Mouse (Mus musculus) layer of hippocampus, postnatal 25 days (tissue): ENCODE results near the gene Hoxb6. TPM values are rescaled to one million over a fixed set of nuclear protein-coding genes. Genes with fewer than 3 reads are reported as not detected.

Source experiments
- DNase-seq, 2 experiments: peaks; one replicate each; pipeline ENCODE4 v3.0.0; 2022; ENCODE audit warnings: mixed read lengths in 2 of 2, low spot score in 1 of 2; ENCODE audit errors: extremely low spot score in 1 of 2
- total RNA-seq, 2 experiments: library from RNA; stranded (reverse); gene quantifications; 2 replicates each; pipeline ENCODE4 v1.2.3; 2021

Hoxb6 gene
- total RNA-seq: not detected

GRCm38 (mm10) chr11:96291681-96292564 lies at the start of gene Hoxb6:
Gene Hoxb6, plus strand, starts transcription at chr11:96292476.
- DNase-seq: no peak

DNA sequence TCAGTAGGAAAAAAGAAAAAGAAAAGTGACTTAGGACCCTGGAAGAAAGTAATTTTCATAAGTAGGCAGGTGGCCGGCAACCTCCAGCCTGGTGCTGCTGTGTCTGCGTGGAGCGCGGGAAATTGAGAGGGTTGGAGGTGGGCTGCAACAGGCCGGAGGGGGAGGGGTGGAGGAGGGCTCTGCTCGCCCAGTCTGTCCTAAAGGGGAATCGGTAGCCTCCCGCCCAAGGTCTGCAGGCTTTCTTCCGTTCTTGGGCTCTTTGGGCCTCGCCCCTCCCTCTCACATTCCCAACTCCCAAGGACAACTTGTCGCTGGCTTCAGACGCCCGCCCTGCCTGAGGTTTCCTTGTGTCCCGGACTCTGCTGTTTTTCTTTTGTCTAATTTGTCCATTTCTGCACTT lies 41.4 kb upstream of the Hoxb6 start:
- DNase-seq: no peak

- DNase-seq: no peak
Observed at GRCm38 (mm10) chr11:96251480-96252031, 40.7 kb upstream of the Hoxb6 start.

- DNase-seq: no peak
Observed at GRCm38 (mm10) chr11:96252541-96253120, 39.6 kb upstream of the Hoxb6 start.

DNA sequence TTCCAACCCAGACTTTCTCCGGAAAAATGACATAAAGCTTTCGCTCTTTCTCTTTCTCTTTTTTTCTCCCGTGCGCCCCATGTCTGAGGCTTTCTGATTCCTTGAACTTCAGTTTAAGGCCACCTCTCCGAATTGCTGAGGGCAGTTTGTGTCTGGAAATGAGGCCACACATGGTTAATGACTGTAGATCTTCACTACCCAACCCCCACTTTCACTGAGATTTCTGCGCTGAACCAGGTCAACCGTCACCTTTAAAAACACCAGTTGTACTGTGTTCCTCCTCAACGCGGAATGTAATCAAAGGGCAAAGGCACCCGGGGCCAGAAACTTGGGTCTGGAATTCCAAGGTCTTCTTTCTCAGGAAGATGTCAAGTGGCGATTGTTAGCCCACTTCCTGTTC lies 38.1 kb upstream of the Hoxb6 start:
- DNase-seq: no peak

GRCm38 (mm10) chr11:96255111-96255995 lies 36.9 kb upstream of the Hoxb6 start:
- DNase-seq: no peak

- DNase-seq: no peak
Observed at GRCm38 (mm10) chr11:96255996-96256445, 36.3 kb upstream of the Hoxb6 start.

DNA sequence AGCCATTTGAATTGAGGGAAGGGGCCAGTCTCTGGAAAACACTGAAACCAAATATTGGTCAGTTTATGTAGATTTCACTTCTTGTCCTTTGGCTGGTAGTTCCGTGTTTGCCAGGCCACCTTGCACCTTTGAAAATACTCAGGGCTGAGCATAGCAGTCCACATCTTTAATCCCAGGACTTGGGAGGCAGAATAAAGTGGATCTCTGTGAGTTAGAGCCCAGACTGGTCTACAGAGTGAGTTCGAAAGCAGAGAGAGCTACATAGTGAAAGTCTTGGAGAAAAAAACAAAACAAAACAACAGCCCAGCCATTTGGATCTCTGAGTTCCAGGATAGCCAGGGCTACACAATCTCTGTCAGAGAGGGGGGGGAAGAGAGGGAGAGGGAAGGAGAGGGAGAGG lies 35.1 kb upstream of the Hoxb6 start:
- no peak for DNase-seq

- DNase-seq: no peak
Observed at GRCm38 (mm10) chr11:96259038-96259437, 33.2 kb upstream of the Hoxb6 start.

DNA sequence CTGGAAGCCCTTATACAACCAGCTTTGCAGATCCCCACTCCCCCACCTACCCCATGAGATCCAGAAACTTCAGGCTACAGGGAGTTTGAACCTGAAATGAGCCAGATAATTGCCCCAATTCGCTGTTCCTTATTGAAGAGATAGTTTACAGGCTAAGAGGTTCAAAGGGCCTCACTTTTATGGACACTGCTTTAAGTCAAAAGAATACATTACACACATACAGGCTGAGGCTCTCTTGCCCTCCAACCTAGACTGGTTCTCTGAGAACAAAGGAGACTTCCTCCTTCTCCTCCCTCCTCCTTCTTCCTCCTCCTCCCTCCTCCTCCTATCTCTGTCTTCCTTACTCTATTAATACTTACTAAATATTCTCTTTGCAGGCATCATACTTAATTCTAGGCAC lies 32.8 kb upstream of the Hoxb6 start:
- no peak for DNase-seq

DNA sequence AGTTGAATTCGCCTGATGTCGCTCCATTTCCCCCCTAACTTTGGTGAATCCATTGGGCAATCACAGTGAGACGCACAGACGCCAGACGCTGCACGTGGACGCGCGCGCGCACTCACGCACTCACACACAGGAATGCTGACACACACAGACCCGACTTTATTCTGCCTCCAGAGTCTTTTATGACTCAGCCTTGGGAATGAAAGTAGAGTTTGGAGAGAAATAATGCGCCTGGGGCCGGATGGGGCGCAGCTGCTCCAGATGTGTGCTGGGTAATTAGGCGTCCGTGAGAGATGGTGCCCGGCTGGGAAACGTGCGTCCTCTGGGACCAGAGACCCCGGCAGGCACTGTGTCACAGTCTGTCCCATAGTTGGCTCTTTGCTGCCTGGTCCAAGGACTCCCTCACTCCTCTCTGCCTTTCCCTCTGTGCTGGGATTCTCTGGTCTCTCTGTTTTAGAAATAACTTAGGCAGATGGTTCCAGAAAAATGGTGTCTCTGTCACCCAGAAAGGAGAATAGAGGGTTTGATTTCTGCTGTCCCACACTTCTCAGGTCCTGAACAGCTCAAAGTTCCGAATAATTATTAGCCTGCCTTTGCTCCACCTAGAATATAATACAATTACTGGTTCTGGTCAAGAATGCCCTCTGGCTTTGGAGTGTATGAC lies 31.8 kb upstream of the Hoxb6 start:
- DNase-seq: no peak

- peak in 1 of 2 experiments; percentile 33 for DNase-seq
Observed at GRCm38 (mm10) chr11:96261323-96261890, 30.9 kb upstream of the Hoxb6 start.

GRCm38 (mm10) chr11:96262262-96262830 lies 29.9 kb upstream of the Hoxb6 start:
- no peak for DNase-seq

DNA sequence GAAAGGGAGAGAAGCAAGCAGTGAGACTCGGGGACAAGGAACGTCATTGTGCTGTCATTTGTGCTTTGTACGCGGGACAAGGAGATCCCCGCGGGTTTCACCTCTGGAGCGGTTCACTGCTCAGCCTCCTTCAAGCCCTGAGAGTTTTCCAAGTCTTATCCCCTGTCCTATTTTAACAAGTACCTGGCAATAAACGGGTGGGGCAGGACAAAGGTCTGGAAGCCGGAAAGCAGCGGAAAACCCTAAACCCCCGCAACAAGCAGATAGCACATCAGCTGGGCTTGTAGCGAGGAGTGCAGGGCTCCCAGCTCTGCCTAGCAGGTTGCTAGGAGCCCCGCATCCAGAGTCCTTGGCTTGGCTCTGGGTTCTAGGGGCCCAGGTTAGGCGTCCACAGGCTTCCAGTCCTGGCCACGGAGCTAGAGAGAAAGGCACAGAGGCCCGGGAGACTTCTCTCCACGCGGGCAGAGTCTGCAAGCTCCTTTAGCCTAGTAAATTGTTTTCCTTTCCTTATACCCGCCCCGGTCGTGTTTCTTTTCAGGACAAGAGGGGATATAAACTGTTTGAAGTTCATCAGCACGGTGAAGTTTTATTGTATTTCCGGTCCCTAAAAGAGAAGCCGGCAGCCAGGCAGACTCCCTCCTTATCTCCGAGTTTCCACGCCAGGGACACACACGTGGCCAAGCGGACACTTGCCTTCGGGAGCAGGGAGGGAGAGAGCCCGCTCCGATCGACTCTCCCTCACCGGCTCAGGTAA lies 28.5 kb upstream of the Hoxb6 start:
- DNase-seq: no peak

- DNase-seq: no peak
Observed at GRCm38 (mm10) chr11:96264390-96265020, 27.8 kb upstream of the Hoxb6 start.

DNA sequence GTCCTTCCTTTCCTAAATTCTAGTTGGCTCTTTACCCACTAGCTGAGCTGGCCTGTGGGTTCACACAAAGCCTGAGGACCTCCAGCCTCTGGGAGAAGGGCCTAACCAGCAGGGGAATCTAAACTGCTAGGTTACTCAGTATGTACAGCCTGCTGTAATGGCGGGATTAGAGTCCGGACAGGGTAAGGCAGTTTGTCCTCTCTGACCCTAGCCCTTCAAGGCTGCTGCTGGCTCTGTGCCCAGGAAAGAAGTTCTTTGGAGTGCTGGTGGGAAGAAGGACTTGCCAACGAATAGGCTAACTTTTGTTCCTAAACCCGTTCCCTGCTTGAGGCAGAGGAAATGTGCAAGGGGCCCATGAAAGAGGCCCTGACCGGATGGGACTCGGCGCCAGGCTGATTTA lies 26.3 kb upstream of the Hoxb6 start:
- no peak for DNase-seq

DNA sequence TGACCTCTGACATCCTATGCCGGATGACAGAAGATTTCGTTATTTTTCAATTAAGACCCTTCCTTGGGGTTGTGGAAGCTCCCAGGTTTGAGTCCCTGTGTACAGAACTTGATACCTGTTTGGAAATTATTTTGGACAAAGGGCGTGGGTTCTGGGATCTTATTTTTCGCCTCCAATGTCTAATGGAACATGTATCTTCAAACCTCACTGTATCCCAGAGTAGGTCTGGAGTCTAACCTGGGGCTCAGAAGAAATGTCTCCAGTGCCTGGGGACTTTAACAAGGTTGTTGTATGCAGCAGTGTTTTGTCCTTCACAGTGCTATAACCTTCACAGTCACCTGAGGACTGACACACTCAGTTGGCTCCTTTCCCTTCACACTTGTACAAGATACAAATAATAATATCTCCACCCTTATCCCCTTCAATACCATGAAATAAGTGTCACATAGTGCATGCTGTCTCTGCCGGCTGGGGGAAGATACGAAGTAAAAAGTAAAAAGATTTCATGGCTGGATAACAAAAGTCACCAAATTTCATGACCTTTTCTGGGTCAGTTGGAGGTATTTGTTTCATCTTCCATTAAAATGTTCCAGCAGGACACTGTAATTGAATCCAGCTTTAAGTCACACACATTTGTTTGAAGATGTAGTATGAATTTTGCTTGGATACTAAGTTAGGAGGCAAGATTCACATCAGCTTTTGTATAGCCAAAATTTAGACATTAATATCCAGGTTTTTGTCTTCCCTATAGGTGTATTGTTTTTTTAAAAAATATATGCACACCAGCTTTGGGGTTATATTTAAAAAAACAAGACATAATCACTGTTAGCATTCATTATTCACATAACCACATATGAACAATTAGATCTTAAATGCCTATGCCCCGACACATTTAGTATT lies 25.0 kb upstream of the Hoxb6 start:
- DNase-seq: no peak
